Mouse (Mus musculus) hindbrain, postnatal 0 days (tissue): ENCODE results near the gene Sla2. TPM values are rescaled to one million over a fixed set of nuclear protein-coding genes. Genes with fewer than 3 reads are reported as not detected.

ENCODE experiments used
- ATAC-seq: fragments of 200-750 bp; cut with Nextera tagmentation; 2 replicates; pipeline ENCODE4 v1.8.0; 2017; ENCODE audit warnings: mild to moderate bottlenecking, moderate TSS enrichment, moderate library complexity
- DNase-seq: peaks from one replicate; pipeline ENCODE4 v3.0.0-alpha.2; 2015; ENCODE audit warnings: low spot score
- H3K27ac ChIP-seq: fragments of 300-500 bp; sonication (generic); 2 replicates; pipeline ENCODE4 v1.5.1; 2014; ENCODE audit warnings: mild to moderate bottlenecking
- H3K27me3 ChIP-seq: fragments of 300-500 bp; sonication (generic); 2 replicates; pipeline ENCODE4 v1.6.1; 2014; ENCODE audit warnings: low read length, mixed read lengths; ENCODE audit not compliant: insufficient read depth
- H3K36me3 ChIP-seq: fragments of 300-500 bp; sonication (generic); 2 replicates; pipeline ENCODE4 v1.6.1; 2014; ENCODE audit warnings: low read length, mixed read lengths; ENCODE audit not compliant: insufficient read depth
- H3K4me1 ChIP-seq: fragments of 300-500 bp; sonication (generic); 2 replicates; pipeline ENCODE4 v1.6.1; 2014; ENCODE audit warnings: antibody characterized with exemption, low read length, mixed read lengths; ENCODE audit not compliant: insufficient read depth
- H3K4me2 ChIP-seq: fragments of 300-500 bp; sonication (generic); 2 replicates; pipeline ENCODE4 v1.6.1; 2014; ENCODE audit warnings: low read depth, mild to moderate bottlenecking, low read length, moderate library complexity, mixed read lengths
- H3K4me3 ChIP-seq: fragments of 300-500 bp; sonication (generic); 2 replicates; pipeline ENCODE4 v1.5.1; 2014; ENCODE audit warnings: low read length
- H3K9ac ChIP-seq: fragments of 300-500 bp; sonication (generic); replicated peaks from 2 replicates; pipeline ENCODE4 v1.6.1; 2014; ENCODE audit warnings: mild to moderate bottlenecking, low read length, moderate library complexity, mixed read lengths
- H3K9me3 ChIP-seq: fragments of 300-500 bp; sonication (generic); 2 replicates; pipeline ENCODE4 v1.6.1; 2016; ENCODE audit warnings: low read length, mixed read lengths
- CTCF ChIP-seq: IDR thresholded peaks from 2 replicates; pipeline ENCODE4 v1.5.1; 2016; ENCODE audit warnings: antibody characterized with exemption, control low read depth, low read depth
- WGBS: fragments of 180-500 bp; shearing (Covaris S2); extraction: QIAGEN DNeasy Blood & Tissue Kit; methylation state at CpG from one replicate; pipeline ENCODE4 v1.1.7; 2014; 5-methylcytosine and 5-hydroxymethylcytosine counted together
- polyA plus RNA-seq: library from polyadenylated mRNA; unstranded; fragments of >200 nt; fragmentation: Nextera tagmentation; extraction: Ambion mirVana; gene quantifications from 2 replicates; pipeline ENCODE4 v1.2.1, GENCODE M21; 2015
- total RNA-seq: library from RNA; depleted of rRNA; stranded (reverse); fragments of >200 nt; gene quantifications from 2 replicates; pipeline ENCODE4 v1.2.3, GENCODE M21; 2014

Sla2 gene
- total and polyA plus RNA-seq, 2 experiments from 2014 or later, result 0.13 TPM; not detected in 1

GRCm38 (mm10) chr2:156868994-156869393 is 18.0 kb downstream of the Sla2 start:
- H3K9ac ChIP-seq, result no peak overlapping the region
- no peaks in the 10 kb centered on the region for H3K27me3 ChIP-seq
- peak; percentile 44; the same call in 1 of the 2 replicates for ATAC-seq
- no peak overlapping the region for H3K4me2 ChIP-seq
- peaks cover 3% of the 10 kb centered on the region; the same call in 1 of the 2 replicates for H3K4me1 ChIP-seq
- no peaks in the 10 kb centered on the region for H3K9me3 ChIP-seq
- 62% methylated on average over 8 of the region's 8 CpGs for WGBS
- no peak overlapping the region for H3K4me3 ChIP-seq
- peak; percentile 19 for DNase-seq
- H3K27ac ChIP-seq, result peak overlapping the region; percentile 46; the same call in 1 of the 2 replicates
- TF ChIP-seq CTCF, result no peak
- H3K36me3 ChIP-seq, result peaks cover 26% of the 10 kb centered on the region

- no peak for TF ChIP-seq CTCF
- Histone ChIP-seq H3K27me3 (no peaks in the 10 kb centered on the region), H3K9me3 (no peaks in the 10 kb centered on the region), H3K36me3 (peaks cover 11% of the 10 kb centered on the region), H3K4me3 (peak overlapping the region; percentile 69), H3K4me2 (peak overlapping the region; percentile 83), H3K27ac (no peak overlapping the region), H3K9ac (no peak overlapping the region), H3K4me1 (peaks cover 9% of the 10 kb centered on the region; the same call in 1 of the 2 replicates)
- ATAC-seq (no peak), DNase-seq (no peak)
- 60% methylated on average over 3 of the region's 3 CpGs for WGBS
Measured at GRCm38 (mm10) chr2:156864481-156864880, 22.5 kb downstream of the Sla2 start.

GRCm38 (mm10) chr2:156863487-156864160 is 23.4 kb downstream of the Sla2 start:
- ATAC-seq (no peak), DNase-seq (peak; percentile 25)

GRCm38 (mm10) chr2:156862772-156863486 is 24.1 kb downstream of the Sla2 start, which contains the start of gene Rab5if:
TSS of gene Rab5if (plus strand) at chr2:156863128.
- Histone ChIP-seq H3K4me1 (peaks cover 9% of the 10 kb centered on the region; the same call in 1 of the 2 replicates), H3K4me3 (peak within 1 kb of the TSS; percentile 69), H3K36me3 (peaks cover 3% of the 10 kb centered on the region; the same call in 1 of the 2 replicates), H3K9me3 (no peaks in the 10 kb centered on the region), H3K4me2 (peak within 1 kb of the TSS; percentile 89), H3K27ac (peak within 1 kb of the TSS; percentile 81), H3K27me3 (no peaks in the 10 kb centered on the region), H3K9ac (peak within 1 kb of the TSS; percentile 86)
- DNase-seq, result peak; percentile 99
- TF ChIP-seq CTCF, result peak; percentile 77
- ATAC-seq, result peak; percentile 98
- under 1% methylated on average over 94 of the region's 98 CpGs for WGBS

More at GRCm38 (mm10) chr2:156863487-156864160, 23.4 kb downstream of the Sla2 start:
- TF ChIP-seq CTCF, result no peak
- peaks cover 6% of the 10 kb centered on the region for H3K36me3 ChIP-seq
- WGBS, result 3% methylated on average over 28 of the region's 28 CpGs
- no peaks in the 10 kb centered on the region for H3K9me3 ChIP-seq
- peak overlapping the region; percentile 81 for H3K27ac ChIP-seq
- no peaks in the 10 kb centered on the region for H3K27me3 ChIP-seq
- peak overlapping the region; percentile 86 for H3K9ac ChIP-seq
- H3K4me1 ChIP-seq, result peaks cover 9% of the 10 kb centered on the region; the same call in 1 of the 2 replicates
- H3K4me3 ChIP-seq, result peak overlapping the region; percentile 69
- peak overlapping the region; percentile 83 for H3K4me2 ChIP-seq

- Histone ChIP-seq H3K4me1 (peaks cover 9% of the 10 kb centered on the region; the same call in 1 of the 2 replicates), H3K27ac (peak overlapping the region; percentile 81), H3K4me3 (peak overlapping the region; percentile 69), H3K27me3 (no peaks in the 10 kb centered on the region), H3K9me3 (no peaks in the 10 kb centered on the region), H3K36me3 (peaks cover 3% of the 10 kb centered on the region; the same call in 1 of the 2 replicates), H3K4me2 (peak overlapping the region; percentile 89), H3K9ac (peak overlapping the region; percentile 86)
- under 1% methylated on average over 19 of the region's 19 CpGs for WGBS
- 0 out of 2 replicates have a peak, but pooled peaks have one; percentile 13 for ATAC-seq
- TF ChIP-seq CTCF, result no peak; the same call in 1 of the 2 replicates
- peak; percentile 47 for DNase-seq
Measured at GRCm38 (mm10) chr2:156862041-156862717, 24.8 kb downstream of the Sla2 start.

GRCm38 (mm10) chr2:156858671-156859070 is 28.3 kb downstream of the Sla2 start:
- ATAC-seq (no peak), DNase-seq (no peak)
- no peak overlapping the region for H3K9ac ChIP-seq
- no peaks in the 10 kb centered on the region for H3K9me3 ChIP-seq
- no peaks in the 10 kb centered on the region for H3K27me3 ChIP-seq
- TF ChIP-seq CTCF, result no peak
- WGBS, result 78% methylated on average over 7 of the region's 7 CpGs
- H3K4me3 ChIP-seq, result no peak overlapping the region
- H3K27ac ChIP-seq, result no peak overlapping the region
- no peaks in the 10 kb centered on the region for H3K36me3 ChIP-seq
- no peak overlapping the region for H3K4me2 ChIP-seq
- peaks cover 3% of the 10 kb centered on the region; the same call in 1 of the 2 replicates for H3K4me1 ChIP-seq
